Mouse (Mus musculus) WW6 (cell line): ENCODE data around the gene Hivep3.

Experiments
- DNase-seq: peaks from one replicate; pipeline ENCODE4 v3.0.0-alpha.2; 2013; ENCODE audit warnings: low read depth, low spot score

Hivep3 gene

DNA sequence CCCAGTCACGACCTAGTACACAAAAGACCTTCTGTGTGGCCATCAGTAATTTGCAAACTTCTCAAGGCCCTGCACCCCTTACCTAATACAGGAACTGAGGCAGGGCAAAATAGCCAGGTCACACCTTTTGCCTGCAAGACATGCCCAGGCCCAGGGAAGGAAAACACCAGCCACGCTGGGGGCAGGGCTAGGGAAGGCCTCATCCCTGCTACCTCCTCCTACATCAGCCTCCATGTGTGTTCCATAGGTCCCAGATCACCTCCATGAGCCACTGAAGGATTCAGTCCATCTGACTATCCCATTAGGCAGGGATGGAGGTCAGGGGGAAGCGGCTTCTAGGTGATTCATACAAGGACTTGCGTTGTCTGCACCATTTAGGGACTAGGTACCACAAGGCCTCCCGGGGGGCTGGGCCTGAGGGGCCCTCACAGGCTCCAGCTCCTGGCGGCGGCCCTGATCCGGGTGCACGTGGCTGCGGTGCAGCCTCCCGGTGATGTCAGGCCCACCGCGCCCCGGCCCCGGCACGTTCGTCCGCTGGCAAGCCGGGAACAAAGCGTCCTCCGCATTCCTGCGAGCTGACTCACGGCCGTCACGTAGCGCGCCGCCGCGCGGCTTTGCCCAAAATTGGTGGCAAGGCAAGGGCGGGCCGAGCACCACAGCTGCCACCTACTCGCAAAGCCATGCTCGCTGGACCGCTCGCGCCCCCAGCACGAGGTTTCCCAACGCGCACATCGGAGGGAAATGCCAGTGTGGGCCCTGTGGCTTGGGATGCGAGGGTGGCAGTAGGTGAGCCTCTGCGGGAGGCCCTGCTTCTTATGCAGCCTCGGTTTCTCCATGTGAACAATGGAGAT, 414.9 kb downstream of the Hivep3 start:
- peak; percentile 36 for DNase-seq

DNA sequence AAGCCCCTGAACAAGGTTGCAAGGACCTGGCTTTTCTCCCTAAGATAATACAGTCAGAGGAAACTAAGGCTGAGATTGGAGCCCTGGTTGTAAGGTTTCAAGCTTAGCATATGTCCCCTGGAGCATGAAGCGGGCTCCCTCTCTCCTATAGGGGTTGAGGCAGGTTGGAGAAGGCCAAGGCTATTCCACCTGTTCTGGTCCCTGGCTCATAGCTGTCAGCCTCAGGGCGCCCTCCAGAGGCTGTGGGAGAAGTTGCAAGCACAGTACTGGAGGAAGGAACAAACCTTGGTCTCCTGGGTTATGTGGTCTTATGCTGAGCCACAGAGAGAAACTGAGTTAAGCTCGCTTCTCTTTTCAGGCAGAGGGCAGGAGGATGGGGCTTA, 415.5 kb downstream of the Hivep3 start:
- DNase-seq = peak; percentile 39

DNA sequence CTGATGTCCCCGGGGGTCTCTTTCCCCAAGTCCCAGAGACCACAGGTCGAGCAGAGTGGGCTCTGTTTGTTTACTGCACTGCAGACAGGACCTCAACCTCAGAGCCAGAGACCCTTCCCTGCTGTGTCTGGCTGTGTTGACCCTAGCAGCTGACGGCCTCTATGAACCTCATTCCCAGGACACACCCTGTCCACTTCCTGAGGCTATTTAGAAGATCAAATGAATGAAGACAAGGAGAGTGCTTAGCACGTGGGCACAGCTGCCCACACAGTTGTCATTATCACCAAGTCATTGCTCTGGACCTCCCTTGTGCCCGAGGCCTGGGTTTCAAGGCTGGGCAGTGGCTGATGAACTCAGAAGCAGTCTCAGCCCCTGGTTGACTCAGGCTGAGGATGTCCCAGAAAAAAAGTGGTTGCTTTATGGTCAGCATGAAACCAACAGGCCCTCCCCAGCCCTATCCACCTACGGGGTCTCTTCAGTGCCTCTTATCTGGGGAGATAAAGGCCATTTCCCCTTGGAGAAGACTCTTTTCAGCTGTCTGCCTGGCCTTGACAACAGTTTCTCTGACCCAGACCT, 416.8 kb downstream of the Hivep3 start:
- DNase-seq = no peak

DNA sequence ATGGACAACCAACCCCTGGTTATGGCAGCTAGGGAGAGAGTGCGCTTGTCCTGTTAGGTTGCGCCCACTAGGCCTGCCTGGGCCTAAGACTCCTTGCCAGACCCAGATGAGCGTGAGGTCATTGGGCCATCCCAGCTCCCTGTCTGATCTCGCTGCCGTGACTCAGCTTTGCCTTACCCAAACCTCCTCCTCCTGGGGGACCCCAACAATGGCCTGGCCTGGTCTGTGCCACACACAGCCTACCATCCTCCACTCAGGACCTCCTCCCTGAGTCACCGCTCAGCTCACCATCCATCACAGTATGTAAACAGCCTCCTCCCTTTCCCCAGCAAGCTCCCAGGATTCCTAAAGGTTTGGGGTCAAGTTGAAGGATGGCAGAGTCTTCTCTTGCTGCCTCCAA, 418.3 kb downstream of the Hivep3 start:
- DNase-seq = no peak

DNA sequence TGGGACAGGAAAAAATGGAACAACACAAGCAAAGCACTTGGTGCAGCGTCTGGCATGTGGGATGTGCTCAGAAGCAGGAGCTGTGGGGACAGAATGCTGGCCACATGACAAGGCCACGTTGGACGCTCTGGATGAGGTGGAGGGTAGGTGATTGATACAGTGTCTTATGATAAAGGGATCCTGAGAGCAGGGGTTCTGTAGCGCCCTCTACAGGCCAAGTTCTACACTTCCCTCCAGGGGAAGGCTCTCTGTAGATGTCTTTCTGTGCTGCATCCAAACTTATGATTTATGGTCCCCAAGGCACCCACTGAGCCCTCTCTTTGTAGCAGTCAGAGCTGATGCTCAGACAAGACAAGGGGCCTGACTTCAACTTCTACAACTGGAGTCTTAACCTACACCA, 419.1 kb downstream of the Hivep3 start:
- DNase-seq = no peak

DNA sequence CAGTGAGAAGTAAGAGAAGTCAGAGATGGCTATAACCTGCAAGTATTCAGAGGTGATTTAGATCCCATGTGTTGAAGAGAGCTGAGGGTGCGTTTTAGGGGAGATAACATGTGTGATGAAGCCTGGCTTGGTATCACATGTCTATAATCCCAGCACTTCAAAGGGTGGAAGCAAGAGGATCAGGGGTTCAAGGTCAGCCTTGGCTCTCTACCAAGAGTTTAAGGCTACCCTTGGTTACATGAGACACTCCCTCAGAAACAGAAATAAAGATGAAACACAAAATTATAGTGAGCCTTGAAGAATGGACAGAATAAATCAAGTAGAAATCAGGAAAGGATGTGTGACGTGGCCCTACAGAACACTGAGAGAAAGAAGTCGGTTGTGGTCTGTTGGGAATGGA, 420.2 kb downstream of the Hivep3 start:
- DNase-seq = no peak

DNA sequence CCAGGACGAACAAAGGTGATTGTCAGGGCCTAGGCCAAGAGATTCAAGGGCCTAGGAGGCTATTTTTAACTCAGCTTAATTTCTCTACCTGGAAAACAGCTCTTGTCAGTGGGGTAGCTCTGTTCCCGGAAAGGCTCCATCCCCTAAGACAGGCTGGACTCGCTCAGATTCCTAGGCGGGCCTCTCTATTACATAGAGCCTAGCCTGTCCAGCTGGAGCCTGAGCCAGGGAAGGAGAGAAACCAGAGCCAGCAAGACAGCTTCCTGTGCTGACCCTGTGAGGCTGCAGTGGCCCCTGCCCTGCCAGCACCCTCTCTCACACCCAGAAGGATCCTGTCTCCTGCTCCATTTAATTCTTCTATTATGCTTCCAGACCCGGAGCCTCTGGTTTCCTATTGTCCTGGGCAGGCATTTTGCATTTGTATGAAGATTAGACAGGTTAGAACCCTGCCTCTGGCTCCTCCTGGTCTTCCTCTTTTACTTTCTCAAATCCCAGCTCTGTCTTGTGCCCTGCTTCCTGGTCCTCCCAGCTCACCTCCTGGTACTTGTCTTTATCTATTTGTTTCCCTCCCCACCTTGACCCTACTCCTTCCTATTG, 425.2 kb downstream of the Hivep3 start:
- no peak for DNase-seq

DNA sequence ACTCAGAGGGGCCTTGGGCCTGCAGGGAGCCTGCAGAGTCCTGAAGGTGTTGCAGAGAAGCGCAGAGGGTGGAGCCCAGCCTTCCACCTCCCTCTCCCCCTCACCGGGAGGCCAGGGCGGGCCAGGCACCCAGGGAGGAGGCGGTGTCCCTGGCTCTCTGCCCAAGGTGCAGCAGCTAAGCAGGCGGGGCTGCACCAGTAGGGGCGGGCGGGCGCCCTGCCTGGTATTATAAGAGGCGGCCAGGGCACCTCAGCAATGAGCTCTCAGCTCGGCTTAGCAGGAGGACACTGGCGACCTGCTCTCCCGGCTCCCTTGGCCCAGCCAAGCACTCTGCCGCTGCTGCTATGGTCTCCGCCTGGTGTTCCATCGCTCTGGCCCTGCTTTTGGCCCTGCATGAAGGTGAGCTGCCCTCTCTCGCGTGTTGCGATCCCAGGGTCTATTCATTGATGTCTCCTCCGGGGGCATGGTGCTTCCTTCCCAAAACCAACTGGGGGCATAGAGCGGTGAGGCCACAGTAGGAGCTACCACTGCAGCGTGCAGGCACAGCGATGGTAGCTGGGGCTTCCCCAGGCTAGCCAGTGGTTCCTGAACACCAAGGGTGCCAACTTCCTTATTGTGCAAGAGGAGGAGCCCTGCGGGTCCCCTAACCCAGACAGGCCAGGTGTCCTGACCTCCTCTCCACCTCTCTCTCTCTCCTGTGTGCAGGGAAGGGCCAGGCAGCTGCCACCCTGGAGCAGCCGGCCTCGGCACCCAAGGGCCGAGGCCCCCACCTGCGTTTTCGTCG, 427.8 kb downstream of the Hivep3 start, which contains the start of gene Edn2:
TSS of gene Edn2 (plus strand) at position 41 of the 784 bp plus-strand sequence.
- no peak for DNase-seq

DNA sequence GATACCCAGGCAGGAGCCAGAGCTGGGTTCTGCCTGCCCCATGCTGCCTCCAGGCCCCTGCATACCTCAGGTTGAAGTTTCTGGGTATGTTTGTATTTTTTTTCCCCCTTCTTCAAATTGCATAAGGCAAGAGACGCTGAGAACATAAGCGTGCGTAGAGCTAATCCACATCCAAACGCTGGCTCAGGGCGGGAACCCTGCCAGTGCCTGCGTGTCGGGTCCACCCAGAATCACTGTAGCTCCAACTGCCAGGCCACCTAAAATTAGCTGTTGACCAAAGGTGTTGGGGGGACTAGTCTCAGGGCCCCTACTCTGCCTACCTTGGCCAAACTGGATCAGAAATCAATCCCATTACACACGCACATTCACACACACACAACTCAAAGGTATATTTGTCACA, 429.0 kb downstream of the Hivep3 start:
- no peak for DNase-seq

DNA sequence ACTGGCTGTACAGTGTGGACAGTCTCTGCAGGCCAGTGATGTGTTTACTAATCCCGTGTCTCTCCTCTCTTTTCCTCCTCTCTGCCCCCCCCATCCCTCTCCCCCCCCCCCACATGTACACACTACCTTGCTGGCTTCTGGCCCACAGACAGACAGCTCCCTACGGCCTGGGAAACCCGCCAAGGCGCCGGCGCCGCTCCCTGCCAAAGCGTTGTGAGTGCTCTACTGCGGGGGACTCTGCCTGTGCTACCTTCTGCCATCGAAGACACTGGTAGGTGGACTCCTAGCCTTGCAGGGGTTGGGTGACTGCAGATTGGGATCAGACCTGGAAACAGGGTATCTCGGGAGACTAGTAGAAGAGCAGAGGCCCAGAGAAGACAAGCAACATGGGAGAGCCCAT, 429.7 kb downstream of the Hivep3 start:
- no peak for DNase-seq

DNA sequence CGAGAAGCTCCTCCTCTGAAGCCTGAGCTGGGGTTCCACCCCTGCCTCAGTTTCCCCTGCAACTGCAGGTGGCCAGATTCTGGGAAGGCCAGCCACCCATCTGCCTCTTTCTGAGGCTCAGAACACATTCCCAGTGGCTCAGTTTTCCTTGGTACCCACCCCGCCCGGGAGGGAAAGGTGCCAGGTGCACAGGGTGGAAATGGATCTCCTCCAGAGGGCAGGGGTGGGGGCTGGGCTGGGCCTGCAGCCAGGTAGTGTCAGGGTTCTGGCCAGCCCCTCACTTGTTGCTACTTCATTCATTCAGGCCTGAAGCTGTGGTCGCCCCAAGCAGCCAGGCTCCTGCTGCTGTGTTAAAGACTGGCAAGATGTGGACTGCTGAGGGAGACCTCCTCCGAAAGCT, 430.7 kb downstream of the Hivep3 start:
- no peak for DNase-seq

DNA sequence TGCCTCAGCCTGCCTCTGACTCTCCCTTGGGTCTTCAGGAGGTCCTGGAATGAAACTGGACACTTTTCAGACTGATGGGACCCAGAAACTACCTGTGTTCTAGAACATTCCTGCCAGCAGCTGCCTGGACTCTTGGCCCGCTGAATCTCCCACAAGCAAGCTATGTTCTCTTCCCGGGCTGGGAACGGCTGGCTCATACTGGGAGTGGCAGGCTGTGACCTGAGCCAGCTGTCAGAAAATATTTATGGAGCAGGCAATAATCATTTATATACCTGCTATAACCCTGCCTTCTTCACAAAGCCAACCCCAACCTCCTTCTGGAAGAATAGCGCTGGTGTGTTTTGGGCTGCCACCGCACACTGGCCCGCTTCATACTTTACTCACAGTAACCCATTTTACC, 434.2 kb downstream of the Hivep3 start:
- DNase-seq = no peak

DNA sequence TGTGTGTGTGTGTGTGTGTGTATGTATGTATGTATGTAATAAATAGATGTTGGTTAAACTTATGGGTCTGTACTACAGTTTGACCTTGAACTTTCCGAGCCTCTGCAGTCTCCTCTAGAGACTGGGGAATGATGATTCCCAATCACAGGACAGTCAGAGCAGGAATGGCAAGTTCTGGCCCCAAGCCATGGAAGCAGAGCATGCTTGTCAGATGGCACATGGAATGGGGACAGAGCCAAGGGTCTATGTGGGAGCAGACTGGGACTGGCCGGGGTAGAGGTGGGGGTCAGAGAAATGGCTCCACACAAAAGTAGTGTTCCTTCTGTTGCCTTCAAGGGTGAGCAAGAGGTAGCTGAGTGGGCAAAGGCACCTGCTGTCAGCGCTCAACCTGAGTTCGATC, 434.8 kb downstream of the Hivep3 start:
- DNase-seq = no peak

DNA sequence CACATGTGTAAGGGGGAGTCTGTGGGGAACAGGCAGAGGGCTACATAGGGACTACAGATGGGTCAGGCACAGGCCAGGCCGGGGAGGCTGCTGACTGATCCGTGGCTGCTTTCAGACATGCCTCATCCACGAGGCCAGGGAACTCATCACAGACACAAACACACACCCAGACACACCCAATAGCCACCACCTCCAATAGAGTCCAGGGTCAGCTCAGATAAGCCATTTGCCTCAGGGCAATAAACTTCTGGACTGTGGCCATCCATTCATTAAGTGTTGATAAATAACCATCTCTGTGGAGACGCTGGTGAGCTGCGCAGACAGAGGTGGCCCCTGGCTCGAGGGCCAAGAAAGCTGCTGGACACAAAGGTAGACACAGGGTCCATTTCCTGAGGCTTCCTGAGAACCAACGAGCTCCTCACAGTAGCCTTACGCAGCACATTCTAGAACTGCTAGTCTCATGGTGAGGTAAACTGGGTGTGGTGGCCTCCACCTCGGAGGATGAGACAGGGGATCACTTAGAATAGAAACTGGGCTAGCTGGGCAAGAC, 436.9 kb downstream of the Hivep3 start:
- DNase-seq = no peak

DNA sequence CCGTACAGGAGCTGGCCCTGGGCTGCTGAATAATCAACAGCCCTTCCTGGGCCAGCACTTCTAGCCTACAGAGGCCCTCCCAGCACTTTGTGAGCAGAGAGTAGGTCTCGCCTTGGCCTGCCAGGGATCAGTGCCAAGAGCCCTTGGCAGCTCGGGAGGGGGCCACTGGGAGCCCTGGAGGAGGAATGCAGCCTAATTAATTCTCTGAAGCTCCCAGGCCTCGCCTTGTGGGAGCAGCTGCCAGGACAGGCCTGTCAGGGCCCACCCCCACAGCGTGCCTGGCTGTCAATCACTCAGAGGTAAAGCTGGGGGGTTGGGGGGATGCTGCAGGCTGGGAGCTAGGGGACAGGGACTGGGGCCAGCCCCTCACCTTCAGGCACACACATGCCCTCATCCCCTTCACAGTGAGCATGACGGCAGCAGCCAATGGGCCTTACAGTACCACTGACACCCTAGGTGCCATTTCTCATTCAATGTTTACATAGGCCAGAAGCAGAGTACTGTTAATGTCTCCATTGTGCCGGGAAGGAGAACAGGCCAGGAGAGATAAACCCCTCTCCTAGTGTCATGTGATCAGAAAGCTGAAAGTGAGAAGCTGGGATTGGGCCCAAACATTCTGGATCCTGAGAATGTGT, 438.6 kb downstream of the Hivep3 start:
- DNase-seq = no peak

DNA sequence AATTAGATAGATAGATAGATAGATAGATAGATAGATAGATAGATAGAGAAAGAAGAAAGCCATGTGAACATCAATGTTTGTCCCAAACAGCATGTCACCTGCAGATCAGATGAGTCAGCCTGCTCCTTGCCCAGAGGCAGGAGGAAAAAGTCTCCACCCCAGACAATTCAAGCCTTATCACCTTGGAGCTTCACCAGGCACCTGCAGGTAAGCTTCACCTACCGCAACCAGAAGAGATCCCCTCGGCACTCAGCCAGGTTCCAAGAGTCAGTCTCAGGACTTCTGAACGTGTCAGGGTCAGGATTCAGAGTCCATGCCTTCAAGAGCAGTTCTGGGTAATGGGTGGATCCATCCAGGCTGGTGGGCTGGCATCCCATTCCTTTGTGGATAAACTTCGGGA, 445.5 kb downstream of the Hivep3 start:
- no peak for DNase-seq

DNA sequence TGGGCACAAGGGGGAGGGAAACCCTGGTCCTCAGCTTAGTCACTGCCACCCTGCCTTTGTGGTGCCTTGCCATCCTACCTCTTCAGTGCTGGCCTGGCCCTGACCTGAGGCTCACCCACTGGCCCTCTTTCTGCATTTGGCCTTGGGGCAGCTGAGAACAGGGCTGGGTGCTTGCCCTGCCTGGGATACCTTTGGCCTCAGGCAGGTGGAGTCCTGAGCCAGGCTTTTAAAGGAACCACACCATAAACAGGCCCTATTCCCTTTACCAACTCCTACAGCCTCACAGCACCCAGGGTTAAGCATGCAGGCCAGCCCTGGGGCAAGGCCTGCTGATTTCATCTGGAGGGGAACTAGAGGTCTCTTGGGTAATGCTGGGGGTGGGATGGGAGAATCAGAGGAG, 447.0 kb downstream of the Hivep3 start:
- DNase-seq = no peak

DNA sequence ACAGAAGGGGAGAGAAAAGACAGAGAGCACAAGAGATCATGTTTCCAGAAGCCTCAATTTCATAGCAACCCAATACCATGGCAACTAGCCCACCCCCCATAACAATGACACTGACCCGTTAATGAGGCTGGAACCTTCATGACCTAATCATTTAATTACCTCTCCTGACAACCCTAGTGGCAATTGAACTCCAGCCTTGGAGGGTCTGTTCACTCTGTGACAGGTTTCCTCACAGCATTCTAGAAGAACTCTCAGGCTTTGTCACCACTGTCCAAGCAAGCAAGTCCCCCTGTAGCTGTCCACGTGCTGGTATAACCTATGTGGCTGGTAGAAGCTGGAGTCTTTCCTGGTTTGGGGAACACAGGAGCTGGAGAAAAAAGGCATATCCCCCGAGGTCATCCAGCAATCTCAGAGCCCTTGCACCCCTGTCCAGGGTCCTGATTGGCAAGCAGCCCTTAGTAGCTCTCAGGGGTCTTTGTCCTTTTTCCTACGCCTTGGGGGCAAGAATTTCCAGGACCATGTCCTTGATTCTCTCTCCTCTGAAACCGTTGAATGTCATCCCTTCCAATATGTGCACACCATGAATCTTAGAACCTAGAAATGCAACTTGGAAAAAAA, 450.9 kb downstream of the Hivep3 start:
- DNase-seq = no peak

DNA sequence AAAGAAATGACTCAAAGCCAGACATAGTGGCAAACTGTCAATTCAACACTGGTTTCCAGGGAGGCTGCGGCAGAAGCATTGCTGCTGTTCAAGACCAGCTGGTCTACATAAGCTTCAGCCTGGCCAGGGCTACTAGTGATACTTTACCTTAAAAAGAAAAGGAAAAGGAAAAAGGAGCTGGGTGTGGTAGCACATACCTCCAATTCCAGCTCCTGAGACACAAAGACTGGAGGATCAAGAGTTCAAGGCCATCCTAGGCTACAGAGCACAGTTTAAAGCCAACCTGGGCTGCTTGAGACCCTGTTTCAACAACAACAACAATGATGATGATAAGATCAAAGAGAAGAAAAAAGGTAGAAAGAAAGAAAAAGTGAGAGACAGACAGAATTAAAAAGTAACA, 452.9 kb downstream of the Hivep3 start:
- no peak for DNase-seq

DNA sequence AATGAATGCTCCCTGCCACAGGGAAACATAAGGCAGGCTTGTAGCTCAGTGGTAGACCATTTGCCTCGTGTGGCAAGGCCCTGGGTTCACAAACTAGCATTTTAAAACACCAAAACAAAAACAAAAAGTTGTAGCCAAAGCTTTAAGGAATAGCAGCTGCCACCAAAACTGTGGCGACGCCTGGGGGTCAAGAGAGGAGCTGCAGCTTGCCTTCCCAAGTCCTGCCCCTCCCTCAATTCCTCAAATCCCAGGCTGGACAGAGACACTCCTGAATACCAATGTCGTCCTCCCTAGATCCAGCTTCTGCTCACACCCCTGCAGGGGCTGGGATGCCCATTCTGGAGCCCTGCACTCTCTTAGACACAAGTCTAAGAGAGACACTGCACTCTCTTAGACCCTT, 453.4 kb downstream of the Hivep3 start:
- peak; percentile 42 for DNase-seq
